Mouse (Mus musculus) kidney, postnatal 25 days (tissue): ENCODE measurements at regions not wholly inside any gene's neighbourhood (a gene's known extent, or its start where the extent isn't known, plus 50 kb on each side); places are given as distances from the start of the nearest gene placed in this dataset.
A peak's percentile ranks its signal among the peaks of the same experiment; 100 is the strongest.

Experiments
- DNase-seq, 2 experiments: peaks; one replicate each; pipeline ENCODE4 v3.0.0; 2021; ENCODE audit warnings: mixed read lengths in 2 of 2

- no peak for DNase-seq
Measured at GRCm38 (mm10) chr19:14035371-14035770, 122.0 kb downstream of the Olfr1505 start.

DNA sequence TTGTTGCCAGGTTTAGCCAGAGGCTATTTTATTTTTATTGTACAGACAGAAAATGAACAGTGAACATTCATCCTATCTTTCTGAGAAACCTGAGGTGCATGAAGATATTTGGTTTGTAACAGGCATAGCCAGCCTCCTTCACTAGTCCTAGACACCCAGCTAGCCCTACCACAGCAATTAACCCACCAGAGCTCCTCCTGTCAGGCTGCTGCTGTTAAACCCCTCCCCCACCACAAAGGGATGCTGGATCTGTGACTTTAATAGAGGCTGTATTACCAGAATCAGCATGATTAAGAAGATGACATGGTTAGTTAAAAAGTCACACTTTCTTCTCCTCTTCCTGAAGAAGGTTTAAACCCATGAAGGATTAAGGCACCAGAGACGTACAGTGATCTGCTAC lies 122.5 kb downstream of the Olfr1505 start:
- DNase-seq, result no peak

- no peak for DNase-seq
Measured at GRCm38 (mm10) chr19:14036750-14037149, 123.4 kb downstream of the Olfr1505 start.

DNA sequence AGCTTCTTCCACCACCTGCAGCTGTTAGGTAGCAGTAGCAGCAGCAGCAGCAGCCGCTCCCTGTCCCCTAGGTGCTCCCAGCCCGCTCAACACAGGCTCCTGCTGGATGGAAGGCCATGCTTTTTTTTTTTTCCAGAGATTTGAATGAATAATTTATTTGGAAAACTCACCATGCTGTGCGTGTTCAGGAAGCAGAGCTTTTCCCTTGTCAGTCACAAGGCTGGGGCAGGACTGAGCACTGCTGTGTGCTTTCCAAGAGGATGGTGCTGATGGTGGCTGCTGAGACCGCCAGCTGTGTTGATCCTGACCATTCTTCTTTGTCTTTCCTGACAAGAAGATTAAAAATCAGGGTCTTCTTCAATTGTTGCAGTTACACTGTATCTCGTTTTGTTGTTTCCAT lies 129.4 kb downstream of the Olfr1505 start:
- no peak for DNase-seq

DNA sequence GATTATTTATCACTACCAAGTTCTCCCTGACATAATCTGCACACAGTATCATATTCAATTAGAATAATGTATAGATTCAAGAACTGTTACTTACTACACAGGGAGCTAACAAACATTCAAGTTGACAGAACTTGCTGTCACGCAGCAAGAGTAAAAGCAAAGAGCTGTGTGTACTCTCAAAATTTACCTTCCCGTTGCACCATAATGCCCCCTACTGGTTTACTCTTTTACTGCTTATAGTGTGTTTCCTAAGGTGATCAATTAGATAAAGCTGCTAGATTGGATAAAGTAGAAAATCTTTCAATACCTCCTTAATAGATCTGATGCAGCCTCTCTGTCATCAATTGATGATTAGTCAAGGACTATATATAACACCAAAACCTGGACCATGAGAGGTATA lies 132.1 kb downstream of the Olfr1505 start:
- DNase-seq, result no peak

GRCm38 (mm10) chr19:14052052-14052451 lies 138.7 kb downstream of the Olfr1505 start:
- DNase-seq, result no peak

- peak; percentile 43 to 58 for DNase-seq
Measured at GRCm38 (mm10) chr19:14080538-14080937, 167.2 kb downstream of the Olfr1505 start.

DNA sequence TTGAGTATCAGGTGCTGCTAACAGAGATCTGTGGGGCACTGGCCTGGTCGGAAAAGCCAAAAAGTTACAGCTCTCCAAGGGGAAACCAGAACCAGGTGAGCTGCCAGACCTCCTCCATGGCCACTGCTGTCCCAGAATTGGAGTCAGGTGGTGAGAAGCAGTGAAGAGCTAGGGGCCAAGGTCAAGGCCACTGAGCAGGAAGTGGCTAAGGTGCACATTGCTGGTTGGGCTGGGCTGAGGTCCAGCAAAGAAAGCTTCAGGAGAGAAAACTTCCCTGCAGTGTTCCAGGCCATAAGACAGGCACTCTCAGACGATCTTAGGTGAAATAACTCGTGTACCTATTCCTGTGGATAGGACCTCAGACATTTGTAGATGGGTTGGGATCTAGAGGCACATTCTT lies 171.4 kb downstream of the Olfr1505 start:
- DNase-seq, result peak; percentile 19 to 55

- DNase-seq, result no peak
Measured at GRCm38 (mm10) chr19:14090106-14090505, 176.8 kb downstream of the Olfr1505 start.

DNA sequence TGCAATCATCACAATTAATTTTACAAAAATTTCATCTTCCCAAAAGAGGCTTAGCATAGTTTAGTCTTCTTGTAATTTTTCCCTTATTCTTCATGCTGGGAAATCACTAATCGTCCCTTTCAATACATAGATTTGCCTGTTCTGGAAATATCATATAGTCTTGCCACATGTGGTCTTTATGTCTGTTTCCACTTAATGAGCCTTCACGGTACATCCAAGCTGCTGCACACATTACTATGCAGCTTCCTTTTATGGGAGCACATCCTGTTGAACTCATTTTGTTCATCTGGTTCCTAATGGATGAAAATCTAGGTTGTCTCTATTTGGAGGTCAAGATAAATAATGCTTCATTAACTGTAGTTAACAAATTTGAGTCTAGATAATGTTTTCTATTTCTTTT lies 180.9 kb downstream of the Olfr1505 start:
- DNase-seq, result no peak

DNA sequence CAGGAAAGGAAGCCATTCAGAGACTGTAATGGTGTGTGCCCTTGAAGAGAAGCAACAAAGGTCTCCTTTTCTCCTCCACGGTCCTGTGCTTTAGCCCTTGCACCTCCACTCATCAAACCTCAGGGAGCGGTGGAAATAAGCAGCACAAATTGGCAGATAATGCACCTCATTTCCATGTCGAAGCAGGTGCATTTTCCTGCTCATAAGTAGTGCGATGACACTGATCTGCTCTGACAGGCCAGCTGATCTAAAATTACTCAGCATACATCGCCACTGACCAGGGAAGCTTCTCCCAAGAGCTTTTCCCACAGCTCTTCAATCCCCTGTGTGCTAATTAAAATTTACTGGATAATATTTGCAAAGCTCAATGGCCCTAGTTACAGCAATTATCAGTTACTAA lies 182.9 kb downstream of the Olfr1505 start:
- no peak for DNase-seq

GRCm38 (mm10) chr19:14109091-14109490 lies 195.8 kb downstream of the Olfr1505 start:
- DNase-seq, result no peak

DNA sequence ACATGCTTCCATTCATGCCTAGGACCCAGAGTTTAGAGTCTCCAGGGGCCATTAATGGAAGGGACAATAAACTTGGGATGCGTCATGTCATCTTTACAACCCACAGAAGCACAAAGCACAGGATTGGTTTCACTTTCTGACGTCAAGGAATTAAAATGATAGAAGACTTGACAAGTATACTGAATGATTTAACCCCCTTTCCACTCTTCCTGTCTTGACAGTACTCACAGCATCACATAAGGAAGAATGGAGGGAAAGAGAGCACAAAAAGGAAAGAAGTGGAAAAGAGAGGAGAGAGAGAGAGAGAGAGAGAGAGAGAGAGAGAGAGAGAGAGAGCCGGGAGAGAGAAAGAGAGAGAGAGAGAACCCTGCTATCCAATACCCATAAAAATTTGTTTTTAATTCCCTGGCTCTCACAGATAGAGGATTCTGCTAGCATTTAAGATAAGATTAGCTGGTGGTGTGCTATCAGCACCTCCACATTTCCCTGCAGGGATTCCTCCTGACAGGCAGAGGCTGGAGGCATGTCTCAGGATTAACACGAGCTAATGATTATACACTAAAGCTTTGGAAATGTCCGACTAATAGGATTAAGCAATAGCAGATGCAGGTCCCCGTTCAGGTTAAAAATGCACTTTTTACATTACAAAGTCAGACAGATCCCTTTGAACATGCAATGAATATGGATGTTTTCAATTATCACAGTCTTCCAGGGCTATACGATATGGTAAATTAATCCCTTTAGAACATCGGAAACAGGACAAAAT lies 210.2 kb downstream of the Olfr1505 start:
- peak in 1 of 2 experiments; percentile 7 for DNase-seq

DNA sequence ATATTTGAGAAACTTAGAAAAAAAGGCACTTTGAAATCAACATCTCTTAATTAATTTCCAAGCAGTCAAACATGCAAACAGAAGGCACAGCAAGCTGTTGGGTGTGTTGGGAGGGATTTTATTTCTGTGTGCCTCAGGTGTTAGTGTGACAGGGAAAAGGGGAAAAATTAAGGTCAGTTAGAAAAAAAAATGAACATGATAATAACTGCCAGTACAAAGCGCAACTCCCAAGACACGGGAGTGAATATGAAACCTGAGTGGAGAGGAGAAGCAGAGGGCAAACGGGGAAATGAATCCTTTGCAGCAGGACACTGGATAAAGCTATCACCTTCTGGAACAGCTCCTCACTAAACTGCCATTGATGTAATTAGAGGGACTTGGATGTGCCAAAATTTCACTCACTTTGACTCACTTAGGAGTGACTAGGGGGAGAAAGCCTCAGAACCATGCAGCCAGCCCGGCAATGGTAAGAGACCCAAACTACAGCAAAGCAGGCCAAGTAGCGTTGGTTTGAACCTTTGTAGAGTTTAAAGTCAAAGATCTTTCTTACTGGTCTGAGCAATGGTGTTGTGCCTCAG lies 211.0 kb downstream of the Olfr1505 start:
- DNase-seq, result no peak

DNA sequence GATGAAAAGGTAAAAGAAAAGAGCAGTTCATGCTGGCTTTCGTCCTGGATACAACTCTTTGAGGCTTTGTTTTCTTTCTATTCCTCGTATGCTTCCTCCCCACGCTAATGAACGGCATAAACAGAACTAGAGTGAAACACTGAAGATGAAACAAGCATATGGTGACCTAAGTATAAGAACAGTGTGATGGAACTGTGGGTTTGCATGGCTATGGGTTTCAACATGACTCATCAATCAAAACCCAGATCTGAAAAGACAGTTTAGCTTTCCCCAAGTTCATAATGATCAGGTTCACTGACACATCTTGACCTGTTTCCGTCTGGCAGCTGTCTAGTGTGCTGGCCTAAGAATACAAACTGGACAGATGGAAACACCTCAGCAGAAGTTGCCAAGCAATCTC lies 211.7 kb downstream of the Olfr1505 start:
- DNase-seq, result no peak

DNA sequence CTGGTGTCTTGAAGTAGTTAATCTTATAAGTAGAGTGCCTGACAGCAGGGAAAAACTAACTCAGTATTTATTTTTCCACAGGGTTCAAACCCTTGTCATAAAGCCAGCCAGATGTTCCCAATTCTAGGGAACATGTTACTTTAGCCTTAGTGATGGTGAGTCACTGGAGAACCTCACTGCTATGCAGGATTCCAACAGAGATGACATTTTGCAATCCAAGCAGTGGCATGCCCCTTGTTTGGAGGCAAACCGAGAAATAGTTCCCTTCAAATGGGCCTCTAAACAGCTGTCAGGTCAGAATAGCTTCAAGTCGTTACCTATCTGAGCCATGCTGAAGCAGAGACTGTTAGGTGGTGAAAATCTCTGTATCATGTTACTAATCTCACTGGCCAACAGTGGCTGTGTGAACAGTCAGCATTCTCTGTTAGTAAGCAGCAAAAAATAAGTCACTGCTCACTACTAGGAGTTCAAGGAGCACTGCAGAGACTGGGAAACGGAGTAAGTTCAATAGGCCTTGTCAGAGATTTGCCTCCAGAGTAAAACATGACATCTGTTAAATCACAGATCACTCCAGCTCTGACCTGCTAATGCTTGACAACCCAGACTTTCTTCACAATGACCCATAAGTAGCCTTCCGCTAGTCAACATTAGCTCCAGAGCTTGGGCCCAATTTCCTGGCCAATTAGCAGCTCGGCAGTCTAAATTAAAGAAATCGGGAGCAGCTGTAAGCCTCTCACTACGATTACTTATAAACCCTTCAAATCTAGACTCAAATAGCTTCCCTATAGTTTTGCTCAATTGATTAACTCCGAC lies 215.3 kb downstream of the Olfr1505 start:
- no peak for DNase-seq

GRCm38 (mm10) chr19:14161217-14161616 lies 247.9 kb downstream of the Olfr1505 start:
- no peak for DNase-seq

- DNase-seq, result no peak
Measured at GRCm38 (mm10) chr19:14162773-14163172, 249.4 kb downstream of the Olfr1505 start.

DNA sequence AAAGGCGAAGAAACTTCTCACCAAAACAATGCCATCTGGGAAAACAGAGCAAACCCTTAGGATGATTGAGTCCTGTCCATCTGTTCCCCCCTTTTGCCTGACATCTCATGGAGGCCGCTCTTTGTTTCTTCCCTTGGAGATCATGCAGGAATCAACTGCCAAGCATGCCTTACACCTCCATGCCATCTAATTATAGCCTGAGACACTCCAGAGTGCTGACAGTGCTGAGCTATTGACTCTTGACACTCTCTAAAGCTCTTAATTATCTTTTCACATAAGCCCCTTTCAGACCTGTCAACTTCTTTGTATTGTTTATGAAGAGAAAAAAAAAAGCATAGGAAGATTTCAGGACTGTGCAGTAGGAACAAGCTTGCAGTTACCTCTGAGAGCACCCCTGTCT lies 252.4 kb downstream of the Olfr1505 start:
- no peak for DNase-seq

DNA sequence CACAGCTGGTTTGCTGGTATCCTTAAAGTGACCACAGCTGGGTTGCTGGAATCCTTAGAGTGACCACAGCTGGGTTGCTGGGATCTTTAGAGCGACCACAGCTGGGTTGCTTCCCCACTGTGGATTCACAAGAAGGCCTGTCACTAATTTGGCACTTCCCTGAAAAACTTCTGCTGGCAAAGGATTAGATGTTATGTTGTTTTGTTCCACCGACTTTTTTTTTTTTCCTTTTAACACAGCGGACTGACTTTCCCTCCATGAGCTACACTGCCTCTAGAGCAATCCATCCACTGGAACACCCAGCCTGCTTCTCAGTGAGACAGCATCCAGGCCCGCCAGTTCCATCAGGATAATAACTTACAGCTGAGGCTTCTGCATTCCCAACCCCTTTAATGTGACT lies 266.9 kb downstream of the Olfr1505 start:
- no peak for DNase-seq

DNA sequence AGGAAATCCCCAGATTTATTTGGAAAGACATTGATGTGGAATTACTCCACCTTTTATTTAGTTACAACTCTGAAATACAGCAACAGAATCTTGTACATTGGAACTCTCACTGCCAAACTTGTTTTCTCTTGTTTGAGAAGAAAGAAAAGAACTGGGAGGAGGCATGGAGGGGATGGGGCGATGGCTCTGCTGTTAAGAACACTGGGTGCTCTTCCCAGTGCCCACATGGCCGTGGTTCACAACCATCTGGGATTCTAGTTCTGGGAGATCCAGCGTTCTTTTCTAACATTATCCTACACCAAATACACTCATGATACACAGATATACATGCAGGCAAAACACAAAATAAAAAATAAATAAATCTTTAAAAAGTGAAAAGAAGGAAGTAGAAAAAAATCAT lies 267.6 kb downstream of the Olfr1505 start:
- no peak for DNase-seq

DNA sequence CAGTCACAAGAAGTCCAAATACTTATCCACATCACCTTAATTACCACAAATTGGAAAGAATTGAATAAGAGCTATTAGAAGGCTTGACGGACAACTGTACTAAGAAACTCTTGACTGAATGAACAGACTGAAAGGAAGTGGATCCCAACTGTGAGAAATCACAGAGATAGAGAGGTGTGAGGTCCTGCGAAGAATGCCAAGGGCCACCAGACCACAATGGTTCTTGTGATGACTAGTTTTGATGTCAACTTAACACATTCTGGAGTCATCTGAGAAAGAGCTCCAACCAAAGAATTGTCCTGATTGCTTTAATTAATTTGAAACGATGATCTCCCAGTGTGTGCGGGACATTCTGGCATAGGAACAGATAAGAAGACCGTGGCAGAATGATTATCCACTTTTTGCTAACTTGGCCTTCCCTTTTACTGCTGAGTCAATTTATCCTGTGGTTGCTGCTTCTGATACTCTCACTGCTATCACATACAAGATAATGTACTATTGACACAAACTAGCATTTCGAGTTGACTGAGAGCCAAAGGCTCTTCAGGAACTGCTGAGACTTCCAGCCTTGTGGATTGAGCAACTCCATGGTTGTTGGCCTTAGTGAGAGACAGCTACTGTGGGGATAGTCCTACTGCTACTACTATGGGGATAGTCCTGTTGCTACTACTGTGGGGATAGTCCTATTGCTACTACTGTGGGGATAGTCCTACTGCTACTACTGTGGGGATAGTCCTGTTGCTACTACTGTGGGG lies 268.5 kb downstream of the Olfr1505 start:
- no peak for DNase-seq

DNA sequence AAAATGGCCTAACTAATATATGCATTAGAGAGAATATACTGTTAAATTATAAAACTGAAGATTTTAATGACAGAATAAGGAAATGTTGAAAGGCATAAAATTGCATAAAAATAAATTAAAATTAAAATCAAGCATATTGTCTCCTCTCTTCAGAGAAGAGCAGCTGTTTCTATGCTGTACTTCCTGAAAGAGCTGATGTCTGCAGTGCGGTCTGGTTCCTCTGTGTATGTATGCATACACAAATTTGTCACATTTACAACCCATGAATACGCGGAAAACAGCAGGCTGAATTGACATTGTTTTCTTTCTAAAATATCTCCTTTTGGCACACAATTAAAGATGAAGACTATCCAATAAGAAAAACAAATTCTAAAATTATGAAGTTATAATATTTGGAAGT lies 278.5 kb downstream of the Olfr1505 start:
- DNase-seq, result no peak
